Mouse (Mus musculus) embryonic facial prominence, embryonic 15.5 days (tissue): ENCODE results near the gene Avil. TPM values are rescaled to one million over a fixed set of nuclear protein-coding genes. Genes with fewer than 3 reads are reported as not detected.

Experiments
- ATAC-seq: fragments of 200-750 bp; cut with Nextera tagmentation; 2 replicates; pipeline ENCODE4 v1.8.0; 2017; ENCODE audit warnings: low read depth, moderate TSS enrichment; ENCODE audit not compliant: insufficient number of reproducible peaks, low FRiP score, low TSS enrichment
- H3K27ac ChIP-seq: fragments of 300-500 bp; sonication (generic); replicated peaks from 2 replicates; pipeline ENCODE4 v1.5.1; 2015; ENCODE audit warnings: mild to moderate bottlenecking, inconsistent platforms
- H3K27me3 ChIP-seq: fragments of 300-500 bp; sonication (generic); 2 replicates; pipeline ENCODE4 v1.6.1; 2015; ENCODE audit warnings: inconsistent platforms
- H3K36me3 ChIP-seq: fragments of 300-500 bp; sonication (generic); 2 replicates; pipeline ENCODE4 v1.6.1; 2015; ENCODE audit warnings: mild to moderate bottlenecking, inconsistent platforms
- H3K4me1 ChIP-seq: fragments of 300-500 bp; sonication (generic); 2 replicates; pipeline ENCODE4 v1.6.1; 2015; ENCODE audit warnings: inconsistent platforms
- H3K4me2 ChIP-seq: fragments of 300-500 bp; sonication (generic); replicated peaks from 2 replicates; pipeline ENCODE4 v1.6.1; 2015; ENCODE audit warnings: mild to moderate bottlenecking, inconsistent platforms
- H3K4me3 ChIP-seq: fragments of 300-500 bp; sonication (generic); replicated peaks from 2 replicates; pipeline ENCODE4 v1.5.1; 2015; ENCODE audit warnings: mild to moderate bottlenecking, inconsistent platforms
- H3K9ac ChIP-seq: fragments of 300-500 bp; sonication (generic); 2 replicates; pipeline ENCODE4 v1.6.1; 2015; ENCODE audit warnings: inconsistent platforms
- H3K9me3 ChIP-seq: fragments of 300-500 bp; sonication (generic); replicated peaks from 2 replicates; pipeline ENCODE4 v1.6.1; 2016; ENCODE audit warnings: inconsistent platforms
- WGBS: fragments of 180-500 bp; shearing (Covaris S2); methylation state at CpG from one replicate; pipeline ENCODE4 v1.1.7; 2015; 5-methylcytosine and 5-hydroxymethylcytosine counted together
- polyA plus RNA-seq: library from polyadenylated mRNA; unstranded; fragments of >200 nt; fragmentation: Nextera tagmentation; extraction: Ambion mirVana; gene quantifications from 2 replicates; pipeline ENCODE4 v1.2.1, GENCODE M21; 2015

Avil gene
- polyA plus RNA-seq, 1 experiment from 2014 or later: 1.8 TPM

DNA sequence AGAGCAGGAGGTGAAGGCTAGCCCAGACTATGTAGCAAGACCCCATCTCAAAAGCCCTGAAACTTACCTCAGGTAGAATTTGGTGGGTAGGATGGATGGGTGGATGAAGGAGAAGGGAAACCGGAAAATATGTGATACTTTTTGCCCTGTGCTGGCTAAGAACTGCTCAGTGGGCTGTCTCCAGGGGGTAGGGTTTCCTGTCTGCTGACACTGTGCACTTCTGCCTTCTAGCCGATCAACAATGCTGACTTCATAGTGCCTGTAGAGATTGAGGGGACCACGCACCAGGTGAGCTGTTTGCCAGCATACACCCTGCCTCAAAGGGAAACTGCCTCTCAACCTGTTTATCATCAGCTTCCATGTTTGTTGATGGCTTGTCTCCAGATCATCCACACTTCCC lies 6.9 kb upstream of the Avil start:
- H3K9ac ChIP-seq: no peak overlapping the region
- 87% methylated on average over 3 of the region's 3 CpGs for WGBS
- H3K36me3 ChIP-seq: peaks cover 65% of the 10 kb centered on the region
- H3K4me3 ChIP-seq: no peak overlapping the region
- no peaks in the 10 kb centered on the region for H3K9me3 ChIP-seq
- no peak for ATAC-seq
- H3K4me1 ChIP-seq: peaks cover 50% of the 10 kb centered on the region
- H3K27me3 ChIP-seq: no peaks in the 10 kb centered on the region
- no peak overlapping the region for H3K4me2 ChIP-seq
- no peak overlapping the region for H3K27ac ChIP-seq

DNA sequence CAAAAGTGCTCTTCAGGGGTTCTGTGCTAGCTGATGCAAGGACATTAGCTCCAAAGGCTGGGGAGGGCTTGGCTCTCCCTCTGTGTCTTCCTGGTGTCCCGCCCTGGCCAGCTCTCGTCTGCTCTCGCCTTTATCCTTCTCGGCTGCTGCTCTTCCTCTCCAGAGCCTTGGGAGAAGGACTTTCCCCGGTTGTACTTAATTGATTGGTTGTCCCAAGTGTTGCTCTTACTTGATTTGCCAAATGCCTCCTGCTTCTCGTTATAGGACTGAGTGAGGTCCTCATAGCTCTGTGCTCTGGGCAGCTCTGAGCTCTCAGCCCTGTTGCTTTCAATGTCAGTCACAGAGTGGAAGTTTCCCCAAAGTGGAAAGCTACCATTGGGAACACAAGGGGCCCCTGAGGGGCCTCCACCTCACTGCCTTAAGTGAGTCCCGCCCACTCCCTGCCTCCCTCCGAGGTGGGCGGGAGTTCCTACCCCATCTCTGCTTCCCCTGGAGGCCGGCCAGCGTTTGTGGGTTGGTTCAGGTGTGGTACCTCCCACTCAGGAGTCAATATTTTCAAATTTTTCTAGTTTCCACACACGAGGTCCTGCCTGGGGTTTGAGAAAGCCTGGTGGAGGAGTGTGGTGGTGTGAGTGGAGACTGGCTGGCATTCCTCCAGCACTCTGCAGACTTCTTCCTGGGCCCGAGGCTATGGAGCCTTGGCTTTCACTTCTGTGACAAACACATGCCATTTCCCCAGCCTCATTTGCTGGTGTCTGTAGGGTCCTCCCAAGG lies 3.0 kb upstream of the Avil start:
- WGBS: 49% methylated on average over 13 of the region's 13 CpGs
- no peak overlapping the region for H3K4me2 ChIP-seq

GRCm38 (mm10) chr10:127001297-127001696 lies 788 bp downstream of the Avil start:
- no peak for ATAC-seq
- H3K27ac ChIP-seq: no peak overlapping the region
- peaks cover 16% of the 10 kb centered on the region; the same call in 1 of the 2 replicates for H3K4me1 ChIP-seq
- no peaks in the 10 kb centered on the region for H3K27me3 ChIP-seq
- no peak overlapping the region for H3K9ac ChIP-seq
- 73% methylated on average over 9 of the region's 9 CpGs for WGBS
- H3K4me3 ChIP-seq: no peak overlapping the region
- peaks cover 34% of the 10 kb centered on the region for H3K36me3 ChIP-seq
- no peak overlapping the region for H3K4me2 ChIP-seq
- H3K9me3 ChIP-seq: no peaks in the 10 kb centered on the region

More for the DNA sequence above, 3.0 kb upstream of the Avil start:
- Histone ChIP-seq H3K4me3 (no peak overlapping the region), H3K27me3 (no peaks in the 10 kb centered on the region), H3K9me3 (no peaks in the 10 kb centered on the region), H3K36me3 (peaks cover 71% of the 10 kb centered on the region), H3K9ac (no peak overlapping the region), H3K27ac (0 out of 2 replicates have a peak overlapping the region, but pooled peaks have one; percentile 31), H3K4me1 (peaks cover 30% of the 10 kb centered on the region)
- no peak for ATAC-seq

DNA sequence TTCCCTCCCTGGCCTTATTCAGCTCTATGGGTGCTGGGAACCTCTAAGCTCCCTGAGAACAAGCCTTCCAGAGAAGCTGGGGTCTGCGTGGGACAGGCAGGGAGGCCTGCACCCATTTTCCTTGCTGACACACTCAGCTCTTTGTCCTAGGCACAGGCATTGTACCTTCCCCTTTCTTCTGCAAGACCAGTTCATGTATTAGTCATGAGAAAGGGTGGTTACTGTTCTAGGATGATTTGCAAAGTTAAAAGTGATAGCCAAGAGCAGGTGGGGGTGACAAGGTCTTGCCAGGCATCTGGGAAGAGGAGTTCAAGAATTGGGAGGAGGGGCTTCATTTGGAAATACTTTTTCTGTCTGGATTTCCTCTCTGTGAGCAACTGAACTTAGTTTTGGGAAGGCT lies 1.5 kb downstream of the Avil start:
- Histone ChIP-seq H3K4me1 (peaks cover 16% of the 10 kb centered on the region; the same call in 1 of the 2 replicates), H3K4me3 (no peak overlapping the region), H3K9me3 (no peaks in the 10 kb centered on the region), H3K27ac (no peak overlapping the region), H3K36me3 (peaks cover 34% of the 10 kb centered on the region), H3K27me3 (no peaks in the 10 kb centered on the region), H3K9ac (no peak overlapping the region), H3K4me2 (no peak overlapping the region)
- 87% methylated on average over 1 of the region's 1 CpGs for WGBS
- no peak for ATAC-seq

- 87% methylated on average over 5 of the region's 5 CpGs for WGBS
- no peak overlapping the region for H3K9ac ChIP-seq
- ATAC-seq: no peak
- peaks cover 11% of the 10 kb centered on the region; the same call in 1 of the 2 replicates for H3K4me1 ChIP-seq
- no peak overlapping the region for H3K27ac ChIP-seq
- no peak overlapping the region for H3K4me3 ChIP-seq
- no peaks in the 10 kb centered on the region for H3K9me3 ChIP-seq
- peaks cover 28% of the 10 kb centered on the region for H3K36me3 ChIP-seq
- no peaks in the 10 kb centered on the region for H3K27me3 ChIP-seq
- H3K4me2 ChIP-seq: no peak overlapping the region
Measured at GRCm38 (mm10) chr10:127002765-127003164, 2.3 kb downstream of the Avil start.

DNA sequence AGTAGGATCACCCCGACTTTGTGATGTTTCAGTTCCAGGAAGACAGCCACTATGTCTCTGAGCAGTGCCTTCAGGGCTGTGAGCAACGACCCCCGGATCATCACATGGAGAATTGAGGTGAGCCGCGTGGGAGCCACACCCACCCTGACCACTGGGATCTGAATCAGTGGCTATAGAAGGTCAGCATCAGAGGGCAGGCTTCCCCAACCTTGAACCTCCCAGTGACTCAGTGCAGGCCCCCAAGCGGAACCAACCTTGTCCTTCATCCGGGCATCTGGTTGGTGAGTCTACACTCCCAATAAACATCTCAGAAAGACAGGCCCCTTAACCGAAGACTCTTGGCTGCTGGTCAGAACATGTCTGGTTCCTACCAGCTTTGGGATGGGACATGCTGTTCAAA lies 2.8 kb downstream of the Avil start:
- no peak overlapping the region for H3K27ac ChIP-seq
- no peaks in the 10 kb centered on the region for H3K27me3 ChIP-seq
- H3K9me3 ChIP-seq: no peaks in the 10 kb centered on the region
- H3K36me3 ChIP-seq: peaks cover 22% of the 10 kb centered on the region
- H3K4me2 ChIP-seq: no peak overlapping the region
- ATAC-seq: no peak
- H3K4me3 ChIP-seq: no peak overlapping the region
- H3K4me1 ChIP-seq: peaks cover 11% of the 10 kb centered on the region; the same call in 1 of the 2 replicates
- no peak overlapping the region for H3K9ac ChIP-seq
- WGBS: 81% methylated on average over 8 of the region's 8 CpGs

DNA sequence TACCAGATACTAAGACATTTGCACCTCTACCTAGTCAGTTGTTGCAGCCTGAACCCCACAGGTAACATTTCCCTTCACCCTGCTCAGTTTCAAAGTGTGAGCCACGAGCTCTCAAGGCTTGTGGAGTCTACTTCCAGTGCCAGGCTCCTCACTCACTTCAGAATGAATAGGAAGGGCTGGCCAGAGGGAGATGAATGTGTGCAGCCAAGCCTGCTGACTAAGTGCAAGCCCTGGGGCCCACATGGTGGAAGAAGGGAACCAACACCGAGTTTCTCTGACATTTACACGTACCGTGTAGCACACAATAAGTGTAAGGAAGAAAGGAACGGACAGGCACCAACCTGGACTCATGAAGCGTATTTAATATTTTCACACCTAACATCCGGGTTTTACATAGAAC lies 3.3 kb downstream of the Avil start:
- WGBS: 81% methylated on average over 7 of the region's 7 CpGs
- H3K9me3 ChIP-seq: no peaks in the 10 kb centered on the region
- H3K9ac ChIP-seq: no peak overlapping the region
- no peak for ATAC-seq
- peaks cover 11% of the 10 kb centered on the region; the same call in 1 of the 2 replicates for H3K4me1 ChIP-seq
- no peak overlapping the region for H3K4me2 ChIP-seq
- H3K27ac ChIP-seq: no peak overlapping the region
- no peaks in the 10 kb centered on the region for H3K27me3 ChIP-seq
- no peak overlapping the region for H3K4me3 ChIP-seq
- peaks cover 17% of the 10 kb centered on the region for H3K36me3 ChIP-seq

DNA sequence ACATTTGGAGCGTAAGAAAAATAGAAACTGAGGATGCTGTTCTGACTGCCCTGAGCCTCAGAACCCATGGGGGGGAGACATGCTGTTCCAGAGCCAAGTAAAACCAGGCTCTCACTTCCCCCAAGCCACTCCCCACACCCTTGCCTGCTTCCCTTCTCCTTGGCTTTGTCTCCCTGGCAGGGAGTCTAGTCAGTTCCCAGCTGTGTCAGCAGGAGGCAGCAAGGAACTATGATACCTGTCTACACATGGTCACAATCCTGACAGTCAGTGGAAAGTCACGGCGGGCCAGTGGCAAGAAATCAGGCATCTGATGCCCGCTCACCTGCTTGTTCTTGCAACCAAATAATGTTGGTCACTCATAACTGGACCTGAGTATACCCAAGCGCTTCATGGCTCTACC lies 16.0 kb downstream of the Avil start:
- ATAC-seq: no peak
- no peak overlapping the region for H3K9ac ChIP-seq
- H3K27ac ChIP-seq: no peak overlapping the region
- H3K4me2 ChIP-seq: no peak overlapping the region
- H3K9me3 ChIP-seq: no peaks in the 10 kb centered on the region
- no peak overlapping the region for H3K4me3 ChIP-seq
- no peaks in the 10 kb centered on the region for H3K27me3 ChIP-seq
- peaks cover 6% of the 10 kb centered on the region; the same call in 1 of the 2 replicates for H3K36me3 ChIP-seq
- H3K4me1 ChIP-seq: peaks cover 6% of the 10 kb centered on the region
- 46% methylated on average over 5 of the region's 5 CpGs for WGBS

DNA sequence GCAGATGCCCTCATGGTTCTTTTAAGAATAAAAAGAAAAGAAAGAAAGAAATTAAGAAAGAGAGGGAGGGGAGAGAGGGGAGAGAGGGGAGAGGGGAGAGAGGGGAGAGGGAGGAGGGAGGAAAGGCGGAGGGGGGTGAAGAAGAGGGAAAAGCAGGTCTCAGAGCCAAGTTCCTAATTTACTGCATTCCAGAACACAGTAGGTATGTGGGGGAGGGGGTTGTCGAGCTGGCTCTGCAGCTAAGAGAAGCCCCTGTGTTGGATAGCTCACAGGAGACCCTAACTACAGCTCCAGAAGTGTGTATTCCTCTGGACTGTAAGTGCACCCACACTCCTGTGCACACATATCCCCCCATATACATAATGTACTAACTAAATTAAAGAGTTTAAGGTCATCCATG lies 16.6 kb downstream of the Avil start:
- no peak for ATAC-seq

GRCm38 (mm10) chr10:127018422-127018821 lies 17.9 kb downstream of the Avil start:
- Histone ChIP-seq H3K4me3 (no peak overlapping the region), H3K4me1 (peaks cover 6% of the 10 kb centered on the region), H3K36me3 (peaks cover 19% of the 10 kb centered on the region), H3K9ac (no peak overlapping the region), H3K4me2 (no peak overlapping the region), H3K9me3 (no peaks in the 10 kb centered on the region), H3K27ac (no peak overlapping the region), H3K27me3 (no peaks in the 10 kb centered on the region)
- 70% methylated on average over 16 of the region's 16 CpGs for WGBS
- ATAC-seq: no peak

More for the DNA sequence above, 16.6 kb downstream of the Avil start:
- no peak overlapping the region for H3K9ac ChIP-seq
- no peak overlapping the region for H3K4me3 ChIP-seq
- H3K27ac ChIP-seq: no peak overlapping the region
- no peaks in the 10 kb centered on the region for H3K27me3 ChIP-seq
- WGBS: 6% methylated on average over 2 of the region's 2 CpGs
- peaks cover 6% of the 10 kb centered on the region for H3K4me1 ChIP-seq
- no peaks in the 10 kb centered on the region for H3K9me3 ChIP-seq
- no peak overlapping the region for H3K4me2 ChIP-seq
- H3K36me3 ChIP-seq: peaks cover 11% of the 10 kb centered on the region; the same call in 1 of the 2 replicates

DNA sequence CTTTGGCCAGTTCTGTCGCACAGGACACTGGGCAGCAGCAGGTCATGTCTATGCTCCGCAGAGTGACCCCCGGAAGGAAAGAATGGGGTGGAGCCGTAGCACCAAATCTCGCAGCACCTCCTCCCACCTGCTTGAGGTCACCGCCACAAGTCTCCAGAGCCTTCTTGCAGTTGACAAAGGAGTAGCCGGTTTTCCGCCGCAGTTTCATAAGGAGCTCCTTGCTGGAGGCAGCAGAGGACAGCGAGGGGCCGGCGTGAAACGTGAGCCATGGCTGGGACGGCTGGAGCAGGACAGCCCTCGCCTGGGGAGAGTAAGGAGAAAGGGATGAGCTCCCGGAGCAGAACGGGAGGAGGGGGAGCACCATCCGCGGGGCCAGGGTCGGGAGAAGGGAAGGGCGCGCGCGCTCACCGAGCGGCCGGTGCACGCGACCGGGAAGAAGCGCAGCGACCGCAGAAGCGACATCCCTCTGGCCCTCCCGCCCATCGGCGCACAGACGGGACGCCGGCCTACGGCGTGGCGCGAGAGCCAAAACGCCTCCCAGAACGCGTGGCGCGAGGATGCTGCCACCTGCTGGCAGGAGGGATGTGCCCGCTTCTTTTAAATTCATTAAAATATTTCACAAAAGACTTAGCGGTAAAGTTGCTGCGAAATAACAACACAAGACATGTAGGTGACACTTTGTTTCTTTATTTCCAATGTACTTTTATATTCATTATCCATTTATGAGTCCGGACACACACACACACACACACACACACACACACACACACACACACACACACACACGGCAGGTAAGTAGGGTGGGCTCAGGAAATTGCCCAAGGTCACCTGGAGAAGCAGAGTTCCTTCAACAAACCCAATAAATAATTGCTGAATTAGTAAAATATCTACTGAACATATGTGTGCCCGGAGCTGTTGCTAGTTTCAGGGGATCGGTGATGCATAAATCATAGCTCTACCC lies 30.1 kb downstream of the Avil start, which contains the start of gene Tsfm:
Gene Tsfm, minus strand, starts transcription at position 505 of the 961 bp plus-strand sequence.
- 5% methylated on average over 56 of the region's 56 CpGs for WGBS
- peak within 1 kb of the TSS; percentile 85 for H3K4me2 ChIP-seq
- peak within 1 kb of the TSS; percentile 83 for H3K9ac ChIP-seq
- H3K9me3 ChIP-seq: no peaks in the 10 kb centered on the region
- H3K4me1 ChIP-seq: peaks cover 5% of the 10 kb centered on the region
- peaks cover 32% of the 10 kb centered on the region for H3K36me3 ChIP-seq
- ATAC-seq: peak; percentile 81
- peak within 1 kb of the TSS; percentile 94 for H3K4me3 ChIP-seq
- peak within 1 kb of the TSS; percentile 83 for H3K27ac ChIP-seq
- no peaks in the 10 kb centered on the region for H3K27me3 ChIP-seq
